Mouse (Mus musculus) gastrocnemius, adult 2 months (tissue): ENCODE data around the gene Rft1. TPM values are rescaled to one million over a fixed set of nuclear protein-coding genes. Genes with fewer than 3 reads are reported as not detected.

Experiments
- DNase-seq: peaks from one replicate; pipeline ENCODE4 v3.0.0; 2022
- H3K27ac ChIP-seq: fragments of 200-600 bp; 2 replicates; pipeline ENCODE4 v1.8.1; 2022; ENCODE audit warnings: mild to moderate bottlenecking
- H3K4me3 ChIP-seq: fragments of 200-600 bp; 2 replicates; pipeline ENCODE4 v1.8.1; 2022; ENCODE audit warnings: mild to moderate bottlenecking, moderate library complexity
- CTCF ChIP-seq: fragments of 200-600 bp; IDR thresholded peaks from 2 replicates; pipeline ENCODE4 v1.8.1; 2022; ENCODE audit warnings: antibody characterized with exemption, mild to moderate bottlenecking, moderate library complexity
- intact Hi-C: fragments of 180-260 bp; cut with DNase I; formaldehyde crosslinking; loops from one replicate; pipeline ENCODE4 v1.15.1; 2025
- total RNA-seq, 2 experiments: library from RNA; stranded (reverse); gene quantifications; 2 replicates each; pipeline ENCODE4 v1.2.3; 2021

The Rft1 gene
- total RNA-seq, 2 experiments from 2014 or later = 4.9 to 5.5 TPM

DNA sequence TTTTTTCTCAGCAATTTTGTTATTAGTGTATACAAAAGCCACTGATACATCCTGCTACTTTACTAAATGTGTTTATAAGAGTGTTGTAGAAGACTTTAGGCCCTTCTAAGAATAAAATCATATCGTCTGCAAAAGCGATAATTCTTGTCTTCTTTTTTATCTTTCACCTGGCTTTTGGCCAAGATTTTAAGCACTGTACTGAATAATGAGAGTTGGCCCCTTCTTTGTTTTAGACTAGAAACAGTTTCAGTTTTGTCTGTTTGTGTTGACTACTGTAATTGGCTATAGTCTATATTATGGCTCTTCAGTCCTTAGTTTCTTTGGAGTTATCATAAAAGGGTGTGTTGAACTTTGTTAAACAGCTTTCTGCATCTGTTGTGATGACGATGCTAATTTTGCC, 77.7 kb downstream of the Rft1 start:
- H3K4me3 ChIP-seq = no peak overlapping the region
- intact Hi-C loops = no loop called here
- DNase-seq = no peak
- TF ChIP-seq CTCF = no peak
- no peak overlapping the region for H3K27ac ChIP-seq

DNA sequence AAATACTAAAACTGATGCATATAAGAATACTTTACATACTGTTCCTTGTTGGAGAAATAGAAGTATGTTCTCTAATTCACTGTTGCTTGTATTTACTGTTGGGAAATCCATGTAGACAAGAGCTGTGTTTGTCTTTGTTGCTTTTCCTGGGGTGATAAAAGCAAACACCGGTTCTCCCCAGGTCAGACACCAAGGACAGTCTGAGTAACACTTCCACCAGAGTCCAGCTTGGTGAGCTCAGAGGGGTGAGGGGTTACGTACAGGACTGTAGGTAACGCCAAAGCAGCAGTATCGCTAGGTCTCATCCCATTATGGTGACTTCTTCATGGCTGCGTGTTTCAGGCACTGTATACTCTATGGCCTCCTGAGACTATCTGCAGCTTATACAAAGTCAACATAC, 80.5 kb downstream of the Rft1 start:
- no peak for DNase-seq
- H3K4me3 ChIP-seq = no peak overlapping the region
- intact Hi-C loops = no loop called here
- no peak overlapping the region for H3K27ac ChIP-seq
- no peak for TF ChIP-seq CTCF

DNA sequence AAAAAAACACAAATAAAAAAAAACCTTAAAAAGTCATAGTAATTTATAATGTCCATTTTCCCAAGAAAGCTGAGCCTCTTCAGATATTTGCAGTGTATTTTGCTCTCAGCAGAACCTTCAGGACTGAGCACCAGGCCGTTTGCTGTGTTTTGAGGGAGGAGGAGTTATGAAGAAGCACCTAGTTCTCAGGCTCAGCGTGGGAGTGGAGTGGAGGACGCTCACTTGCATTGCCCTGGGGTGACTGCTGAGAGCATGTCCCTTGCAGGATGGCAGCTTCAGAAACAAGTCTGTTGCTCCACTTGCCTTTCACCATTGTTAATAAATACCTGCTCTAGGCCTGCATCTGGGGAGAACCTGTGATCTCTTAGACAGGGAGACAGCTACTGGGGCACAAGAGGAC, 81.7 kb downstream of the Rft1 start:
- no peak for TF ChIP-seq CTCF
- intact Hi-C loops = no loop called here

GRCm38 (mm10) chr14:30736413-30736812, 82.3 kb downstream of the Rft1 start:
- TF ChIP-seq CTCF = no peak
- H3K4me3 ChIP-seq = no peak overlapping the region
- no peak for DNase-seq
- intact Hi-C loops = no loop called here
- no peak overlapping the region for H3K27ac ChIP-seq

More for the DNA sequence above, 81.7 kb downstream of the Rft1 start:
- no peak for DNase-seq
- Histone ChIP-seq H3K27ac (no peak overlapping the region), H3K4me3 (no peak overlapping the region)

Other genes with a start within 250 kb of the Rft1 start
- 1 to 10 TPM; 8.4 to 8.6 TPM for gene Dcp1a, start 174.8 kb upstream of the Rft1 start, total RNA-seq
- under 1 TPM; 0.36 to 0.38 TPM for gene Cacna1d, start 162.9 kb upstream of the Rft1 start, total RNA-seq
- 10 to 100 TPM in 1 of 2 experiments, 1 to 10 TPM in 1; 8.0 to 15.0 TPM for gene Tkt, start 106.0 kb upstream of the Rft1 start, total RNA-seq
- 10 to 100 TPM in 1 of 2 experiments, 1 to 10 TPM in 1; 5.6 to 14.8 TPM for gene Prkcd, start 28.1 kb upstream of the Rft1 start, total RNA-seq
- 10 to 100 TPM; 11.0 to 11.4 TPM for gene Sfmbt1, start 60.5 kb downstream of the Rft1 start, total RNA-seq
- 10 to 100 TPM in 1 of 2 experiments, 1 to 10 TPM in 1; 6.2 to 12.6 TPM for gene Tmem110, start 171.2 kb downstream of the Rft1 start, total RNA-seq
- gene Mustn1, start 224.8 kb downstream of the Rft1 start, total RNA-seq = 10 to 100 TPM; 53.6 to 65.4 TPM
- gene Itih4, start 232.1 kb downstream of the Rft1 start, total RNA-seq = under 1 TPM; 0.11 to 0.13 TPM